Mouse (Mus musculus) heart, embryonic 14.5 days (tissue): ENCODE measurements around the gene Galnt14. TPM values are rescaled to one million over a fixed set of nuclear protein-coding genes. Genes with fewer than 3 reads are reported as not detected.

ENCODE experiments used
- ATAC-seq: fragments of 200-750 bp; cut with Nextera tagmentation; 2 replicates; pipeline ENCODE4 v1.8.0; 2017; ENCODE audit warnings: low read depth, moderate TSS enrichment; ENCODE audit not compliant: insufficient number of reproducible peaks, insufficient read depth, low FRiP score
- H3K27ac ChIP-seq, 2 experiments: fragments of 200-500 bp in 1 of 2; fragments of 300-500 bp in 1 of 2; sonication (generic) in 1 of 2; replicated peaks in 1 of 2; 2 replicates each; pipeline ENCODE4 v1.5.1; 2012 to 2014; ENCODE audit warnings: low read depth in 2 of 2, low read length in 2 of 2, control low read depth in 1 of 2, mild to moderate bottlenecking in 1 of 2, mixed read lengths in 1 of 2; ENCODE audit not compliant: control insufficient read depth in 1 of 2, insufficient read depth in 1 of 2
- H3K27me3 ChIP-seq: fragments of 300-500 bp; sonication (generic); 2 replicates; pipeline ENCODE4 v1.6.1; 2014; ENCODE audit warnings: mild to moderate bottlenecking, low read length, control low read depth; ENCODE audit not compliant: control insufficient read depth, insufficient read depth
- H3K36me3 ChIP-seq: fragments of 300-500 bp; sonication (generic); 2 replicates; pipeline ENCODE4 v1.6.1; 2014; ENCODE audit warnings: mild to moderate bottlenecking, control low read depth, low read length, mixed read lengths; ENCODE audit not compliant: control insufficient read depth, insufficient read depth
- H3K4me1 ChIP-seq, 2 experiments: fragments of 200-500 bp in 1 of 2; fragments of 300-500 bp in 1 of 2; sonication (generic) in 1 of 2; 2 replicates each; pipeline ENCODE4 v1.6.1; 2012 to 2014; ENCODE audit warnings: low read length in 2 of 2, control low read depth in 1 of 2, mixed read lengths in 1 of 2; ENCODE audit not compliant: control insufficient read depth in 2 of 2, insufficient read depth in 2 of 2
- H3K4me2 ChIP-seq: fragments of 300-500 bp; sonication (generic); 2 replicates; pipeline ENCODE4 v1.6.1; 2014; ENCODE audit warnings: mild to moderate bottlenecking, low read length
- H3K4me3 ChIP-seq, 2 experiments: fragments of 200-500 bp in 1 of 2; fragments of 300-500 bp in 1 of 2; sonication (generic) in 1 of 2; 2 replicates each; pipeline ENCODE4 v1.5.1; 2012 to 2014; ENCODE audit warnings: low read length in 2 of 2, mild to moderate bottlenecking in 2 of 2, control low read depth in 1 of 2, low read depth in 1 of 2, moderate library complexity in 1 of 2; ENCODE audit not compliant: control insufficient read depth in 1 of 2, insufficient read depth in 1 of 2
- H3K9ac ChIP-seq: fragments of 300-500 bp; sonication (generic); 2 replicates; pipeline ENCODE4 v1.6.1; 2014; ENCODE audit warnings: mild to moderate bottlenecking, low read length
- H3K9me3 ChIP-seq: fragments of 300-500 bp; sonication (generic); 2 replicates; pipeline ENCODE4 v1.6.1; 2016; ENCODE audit warnings: low read length, control low read depth; ENCODE audit not compliant: control insufficient read depth
- WGBS: fragments of 180-500 bp; shearing (Covaris S2); extraction: QIAGEN DNeasy Blood & Tissue Kit; methylation state at CpG from one replicate; pipeline ENCODE4 v1.1.7; 2014; 5-methylcytosine and 5-hydroxymethylcytosine counted together
- polyA plus RNA-seq: library from polyadenylated mRNA; unstranded; fragments of >200 nt; fragmentation: Nextera tagmentation; extraction: Ambion mirVana; gene quantifications from 2 replicates; pipeline ENCODE4 v1.2.1, GENCODE M21; 2014

The Galnt14 gene
- polyA plus RNA-seq, 1 experiment from 2014 or later = 0.82 TPM

DNA sequence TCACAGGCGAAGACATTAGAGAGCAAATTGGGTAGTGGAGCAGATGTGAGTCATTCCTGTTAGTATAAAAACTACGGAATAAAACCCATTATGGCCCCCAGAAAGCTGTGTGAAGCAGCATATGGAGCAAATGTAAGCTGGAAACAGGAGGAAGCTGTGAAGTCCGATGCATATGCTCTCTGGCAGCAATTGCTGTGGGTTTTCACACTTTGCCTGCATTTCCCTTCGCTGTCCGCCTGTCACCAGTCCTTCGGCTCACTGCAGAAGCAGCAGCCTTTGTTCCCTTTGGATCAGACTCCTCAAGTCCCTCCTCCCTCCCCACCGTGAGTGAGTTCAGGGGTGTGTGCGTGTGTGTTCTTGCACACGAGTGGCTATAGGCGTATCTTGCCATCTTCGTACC lies 3.1 kb upstream of the Galnt14 start:
- Histone ChIP-seq H3K4me3 (no peak overlapping the region), H3K9me3 (no peaks in the 10 kb centered on the region), H3K4me1 (peaks cover 2 to 7% of the 10 kb centered on the region in 2 experiments; a peak in 2 of 4 replicates), H3K36me3 (no peaks in the 10 kb centered on the region), H3K27me3 (peaks cover 57% of the 10 kb centered on the region), H3K4me2 (no peak overlapping the region), H3K27ac (no peak overlapping the region), H3K9ac (no peak overlapping the region)
- 49% methylated on average over 11 of the region's 11 CpGs for WGBS
- no peak for ATAC-seq

- no peak overlapping the region for H3K4me2 ChIP-seq
- no peak overlapping the region for H3K9ac ChIP-seq
- peaks cover 2 to 7% of the 10 kb centered on the region in 2 experiments; a peak in 2 of 4 replicates for H3K4me1 ChIP-seq
- H3K36me3 ChIP-seq = no peaks in the 10 kb centered on the region
- ATAC-seq = no peak
- 63% methylated on average over 15 of the region's 15 CpGs for WGBS
- H3K9me3 ChIP-seq = 0 out of 2 replicates have a peak, but pooled peaks cover 6% of the 10 kb centered on the region
- H3K27me3 ChIP-seq = peaks cover 57% of the 10 kb centered on the region
- no peak overlapping the region for H3K4me3 ChIP-seq
- H3K27ac ChIP-seq = no peak overlapping the region
These were observed 1.7 kb upstream of the Galnt14 start for GRCm38 (mm10) chr17:73711919-73712318.

- no peak for ATAC-seq
- Histone ChIP-seq H3K4me1 (peaks cover 2 to 7% of the 10 kb centered on the region in 2 experiments; a peak in 2 of 4 replicates), H3K36me3 (no peaks in the 10 kb centered on the region), H3K27me3 (peaks cover 52% of the 10 kb centered on the region), H3K9me3 (0 out of 2 replicates have a peak, but pooled peaks cover 6% of the 10 kb centered on the region), H3K4me2 (peak overlapping the region; percentile 94), H3K27ac (no peak overlapping the region), H3K9ac (peak overlapping the region; percentile 52; the same call in 1 of the 2 replicates), H3K4me3 (peak overlapping the region; percentile 55)
- WGBS = 2% methylated on average over 43 of the region's 43 CpGs
These were observed 867 bp downstream of the Galnt14 start for GRCm38 (mm10) chr17:73709131-73710041.

DNA sequence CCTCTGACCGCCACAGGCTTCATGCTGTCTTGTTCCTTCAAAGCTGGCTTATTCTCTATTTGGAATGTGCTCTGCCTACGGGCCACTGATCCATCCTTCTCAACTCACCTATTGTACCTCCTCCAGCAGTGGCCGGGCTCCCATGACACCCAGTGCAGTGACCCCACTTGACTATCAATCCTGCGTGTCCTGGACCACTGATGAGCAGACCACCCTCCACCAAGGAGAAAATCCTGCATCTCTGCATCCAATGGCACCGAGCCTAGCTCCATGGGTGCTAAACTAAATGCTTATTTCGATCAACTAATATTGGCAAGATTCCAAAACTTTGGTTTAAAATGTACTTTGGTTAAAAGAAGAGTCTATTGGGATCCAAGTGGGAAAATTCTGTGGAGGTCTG lies 1.8 kb downstream of the Galnt14 start:
- no peak for ATAC-seq
- Histone ChIP-seq H3K9me3 (0 out of 2 replicates have a peak, but pooled peaks cover 6% of the 10 kb centered on the region), H3K4me2 (no peak overlapping the region), H3K27me3 (peaks cover 45% of the 10 kb centered on the region), H3K4me1 (peaks cover 2 to 7% of the 10 kb centered on the region in 2 experiments; a peak in 2 of 4 replicates), H3K36me3 (no peaks in the 10 kb centered on the region), H3K27ac (no peak overlapping the region), H3K4me3 (no peak overlapping the region), H3K9ac (no peak overlapping the region)
- WGBS = 95% methylated on average over 6 of the region's 6 CpGs

DNA sequence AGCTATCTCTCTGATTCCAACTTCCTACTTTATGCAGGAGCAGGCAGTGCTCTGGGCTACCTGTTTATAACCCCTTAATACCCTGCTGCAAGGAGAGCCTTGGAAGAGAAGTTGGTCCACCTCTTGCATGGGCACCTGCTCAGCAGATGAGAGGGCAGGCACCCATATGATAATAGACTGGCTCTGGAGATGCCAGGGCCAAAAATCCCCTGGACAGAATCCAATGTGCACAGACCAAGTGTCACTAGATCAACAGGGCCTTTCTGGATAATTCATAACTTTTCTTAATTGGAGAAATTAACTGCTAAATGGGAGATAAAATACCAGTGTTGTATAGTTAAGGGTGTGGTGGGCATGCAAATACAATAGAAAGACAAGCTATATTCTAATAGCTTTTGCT lies 6.7 kb downstream of the Galnt14 start:
- H3K27ac ChIP-seq = no peak overlapping the region
- ATAC-seq = no peak

DNA sequence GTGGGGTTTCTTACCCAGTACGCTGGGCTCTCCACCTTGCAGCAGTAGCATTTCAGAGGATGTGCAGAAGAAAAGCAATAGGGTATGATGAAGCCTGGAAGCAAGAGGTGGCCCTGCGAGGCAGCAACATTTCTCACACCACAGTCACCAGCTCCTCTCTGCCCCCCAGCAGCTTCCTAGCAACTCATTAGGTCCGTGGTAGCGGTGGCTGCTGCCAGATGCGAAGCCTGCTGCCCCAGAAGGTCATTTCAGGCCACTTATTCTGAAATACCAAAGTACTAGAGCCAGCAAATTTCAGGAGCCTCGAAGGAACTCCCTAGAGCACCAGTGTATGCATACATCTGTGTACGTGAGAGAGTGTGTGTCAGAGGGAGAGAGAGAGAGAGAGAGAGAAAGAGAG lies 9.2 kb downstream of the Galnt14 start:
- Histone ChIP-seq H3K27ac (no peak overlapping the region), H3K9ac (no peak overlapping the region), H3K4me2 (no peak overlapping the region), H3K4me1 (no peaks in the 10 kb centered on the region), H3K9me3 (no peaks in the 10 kb centered on the region), H3K36me3 (no peaks in the 10 kb centered on the region), H3K4me3 (no peak overlapping the region), H3K27me3 (no peaks in the 10 kb centered on the region)
- 32% methylated on average over 7 of the region's 7 CpGs for WGBS
- ATAC-seq = no peak

More for the DNA sequence above, 6.7 kb downstream of the Galnt14 start:
- Histone ChIP-seq H3K36me3 (no peaks in the 10 kb centered on the region), H3K9me3 (0 out of 2 replicates have a peak, but pooled peaks cover 6% of the 10 kb centered on the region), H3K27me3 (no peaks in the 10 kb centered on the region), H3K4me3 (no peak overlapping the region), H3K9ac (no peak overlapping the region), H3K4me2 (no peak overlapping the region), H3K4me1 (no peaks in the 10 kb centered on the region)

- Histone ChIP-seq H3K36me3 (no peaks in the 10 kb centered on the region), H3K9ac (no peak overlapping the region), H3K4me3 (no peak overlapping the region), H3K4me2 (no peak overlapping the region), H3K27ac (no peak overlapping the region), H3K9me3 (no peaks in the 10 kb centered on the region), H3K27me3 (no peaks in the 10 kb centered on the region), H3K4me1 (peaks cover 0 to 1% of the 10 kb centered on the region in 2 experiments; a peak in 1 of 4 replicates)
- WGBS = 63% methylated on average over 6 of the region's 6 CpGs
- ATAC-seq = no peak
These were observed 10.4 kb downstream of the Galnt14 start for GRCm38 (mm10) chr17:73699881-73700280.
